ENCODE assay signal across 14 mouse cellular contexts in genomic region chr10:71024681-71025080, GRCm38 (mm10).
DNase-seq lines count a peak whose midpoint lies in the region; ATAC-seq and TF ChIP-seq lines count a peak whose summit lies in the region.
"Had no signal": no experiment of that assay in that cellular context is flagged by ENCODE, and none has a peak within 500 bp of the region (broad histone marks: within the 10 kb centered on the region; RNA-seq: fewer than 3 reads in every experiment).

No protein-coding gene starts in this region.

- no peaks in the 10 kb centered on the region for H3K9me3 ChIP-seq in heart, embryonic 12.5 days (replicated peaks)
- no peaks in the 10 kb centered on the region for H3K9me3 ChIP-seq in lung, embryonic 15.5 days
- no peaks in the 10 kb centered on the region for H3K9me3 ChIP-seq in intestine, postnatal 0 days (ENCODE audit: control insufficient read depth)
- no peaks in the 10 kb centered on the region for H3K9me3 ChIP-seq in stomach, embryonic 16.5 days (replicated peaks; ENCODE audit: control insufficient read depth, low read length)
- H3K9me3 ChIP-seq in midbrain, embryonic 10.5 days (replicated peaks): no peaks in the 10 kb centered on the region
- H3K9me3 ChIP-seq: forebrain, embryonic 10.5 days; midbrain, embryonic 15.5 days; neural tube, embryonic 15.5 days had no signal

- no peak for DNase-seq in heart, adult 11 months
- no peak for DNase-seq in lung, adult 18-20 months
- DNase-seq in midbrain, embryonic 10.5 days (ENCODE audit: low spot score): no peak
- DNase-seq: adrenal gland, adult 8-10 months; right cerebral cortex, postnatal 14 days had no signal

- no peaks in the 10 kb centered on the region for H3K27me3 ChIP-seq in heart, embryonic 12.5 days (replicated peaks)
- H3K27me3 ChIP-seq in lung, embryonic 15.5 days: no peaks in the 10 kb centered on the region
- H3K27me3 ChIP-seq in intestine, postnatal 0 days (replicated peaks; ENCODE audit: control insufficient read depth, insufficient read depth, low read length): no peaks in the 10 kb centered on the region
- H3K27me3 ChIP-seq in stomach, embryonic 16.5 days (ENCODE audit: control insufficient read depth, insufficient read depth, low read length): no peaks in the 10 kb centered on the region
- no peaks in the 10 kb centered on the region for H3K27me3 ChIP-seq in midbrain, embryonic 10.5 days (ENCODE audit: low read depth, poor library complexity, severe bottlenecking)
- H3K27me3 ChIP-seq: midbrain, embryonic 15.5 days; neural tube, embryonic 15.5 days had no signal

- peak overlapping the region; percentile 52 for H3K4me2 ChIP-seq in heart, embryonic 12.5 days
- peak overlapping the region; percentile 38 for H3K4me2 ChIP-seq in lung, embryonic 15.5 days
- peak overlapping the region; percentile 11; the same call in 1 of the 2 replicates for H3K4me2 ChIP-seq in intestine, postnatal 0 days (replicated peaks; ENCODE audit: low read depth)
- H3K4me2 ChIP-seq in stomach, embryonic 16.5 days (ENCODE audit: low read depth, low read length): peak overlapping the region; percentile 39
- H3K4me2 ChIP-seq: midbrain, embryonic 15.5 days; neural tube, embryonic 15.5 days had no signal

- no peaks in the 10 kb centered on the region for H3K36me3 ChIP-seq in heart, embryonic 12.5 days
- H3K36me3 ChIP-seq in lung, embryonic 15.5 days: no peaks in the 10 kb centered on the region
- no peaks in the 10 kb centered on the region for H3K36me3 ChIP-seq in intestine, postnatal 0 days (ENCODE audit: control insufficient read depth, insufficient read depth)
- no peaks in the 10 kb centered on the region for H3K36me3 ChIP-seq in stomach, embryonic 16.5 days (ENCODE audit: control insufficient read depth, insufficient read depth, low read length)
- no peaks in the 10 kb centered on the region for H3K36me3 ChIP-seq in midbrain, embryonic 10.5 days
- H3K36me3 ChIP-seq: forebrain, embryonic 10.5 days; midbrain, embryonic 15.5 days; neural tube, embryonic 15.5 days had no signal

- no peak overlapping the region; the same call in 1 of the 2 replicates for H3K9ac ChIP-seq in heart, embryonic 12.5 days
- no peak overlapping the region for H3K9ac ChIP-seq in lung, embryonic 15.5 days
- no peak overlapping the region for H3K9ac ChIP-seq in intestine, postnatal 0 days (ENCODE audit: low read depth, low read length)
- peak overlapping the region; percentile 24 for H3K9ac ChIP-seq in stomach, embryonic 16.5 days (ENCODE audit: low read length)
- H3K9ac ChIP-seq: midbrain, embryonic 15.5 days; neural tube, embryonic 15.5 days had no signal

- peak overlapping the region; percentile 17; the same call in 1 of the 2 replicates for H3K4me3 ChIP-seq in heart, embryonic 12.5 days
- H3K4me3 ChIP-seq in lung, embryonic 15.5 days: no peak overlapping the region
- H3K4me3 ChIP-seq in intestine, postnatal 0 days (ENCODE audit: low read depth, low read length): no peak overlapping the region
- no peak overlapping the region for H3K4me3 ChIP-seq in stomach, embryonic 16.5 days (replicated peaks; ENCODE audit: low read length)
- H3K4me3 ChIP-seq in midbrain, embryonic 10.5 days: no peak overlapping the region
- H3K4me3 ChIP-seq: forebrain, embryonic 10.5 days; left cerebral cortex, adult 2 months; midbrain, embryonic 15.5 days; neural tube, embryonic 15.5 days had no signal

- peak; percentile 12; the same call in 1 of the 2 replicates for ATAC-seq in heart, embryonic 12.5 days (ENCODE audit: insufficient number of reproducible peaks, low FRiP score)
- peak; percentile 29; the same call in 1 of the 2 replicates for ATAC-seq in lung, embryonic 15.5 days (ENCODE audit: borderline replicate concordance, extremely low read depth, low FRiP score, low TSS enrichment)
- ATAC-seq in intestine, postnatal 0 days: no peak
- ATAC-seq in stomach, embryonic 16.5 days (ENCODE audit: insufficient read depth, low FRiP score): peak; percentile 34; the same call in 1 of the 2 replicates
- ATAC-seq: hindbrain, embryonic 16.5 days; midbrain, embryonic 15.5 days had no signal

- 28% methylated on average over 9 of the region's 9 CpGs for whole genome bisulfite sequencing in heart, embryonic 12.5 days
- 24% methylated on average over 9 of the region's 9 CpGs for WGBS in lung, embryonic 15.5 days
- WGBS in intestine, postnatal 0 days: 54% methylated on average over 9 of the region's 9 CpGs
- WGBS in stomach, embryonic 16.5 days: 28% methylated on average over 9 of the region's 9 CpGs
- WGBS in midbrain, embryonic 10.5 days: 87% methylated on average over 9 of the region's 9 CpGs

- H3K27ac ChIP-seq in heart, embryonic 12.5 days (ENCODE audit: poor library complexity, severe bottlenecking): peak overlapping the region; percentile 87
- H3K27ac ChIP-seq in lung, embryonic 15.5 days: peak overlapping the region; percentile 65
- H3K27ac ChIP-seq in intestine, postnatal 0 days (ENCODE audit: low read depth, low read length): 0 out of 2 replicates have a peak overlapping the region, but pooled peaks have one; percentile 3
- peak overlapping the region; percentile 82 for H3K27ac ChIP-seq in stomach, embryonic 16.5 days (ENCODE audit: low read length)
- H3K27ac ChIP-seq in midbrain, embryonic 10.5 days (replicated peaks): no peak overlapping the region
- H3K27ac ChIP-seq: forebrain, embryonic 10.5 days; midbrain, embryonic 15.5 days; neural tube, embryonic 15.5 days had no signal

- peaks cover 36% of the 10 kb centered on the region for H3K4me1 ChIP-seq in heart, embryonic 12.5 days (replicated peaks)
- H3K4me1 ChIP-seq in lung, embryonic 15.5 days: peaks cover 42% of the 10 kb centered on the region
- no peaks in the 10 kb centered on the region for H3K4me1 ChIP-seq in intestine, postnatal 0 days (replicated peaks; ENCODE audit: control insufficient read depth, insufficient read depth, low read length)
- peaks cover 27% of the 10 kb centered on the region for H3K4me1 ChIP-seq in stomach, embryonic 16.5 days (ENCODE audit: control insufficient read depth, insufficient read depth, low read length)
- peaks cover 4% of the 10 kb centered on the region; the same call in 1 of the 2 replicates for H3K4me1 ChIP-seq in midbrain, embryonic 10.5 days
- H3K4me1 ChIP-seq: forebrain, embryonic 10.5 days had no signal

- TF ChIP-seq CTCF in intestine, postnatal 0 days (IDR thresholded peaks at IDR 0.05; ENCODE audit: low read depth): no peak
